ENCODE assay signal across 19 mouse cellular contexts in the genomic region with DNA sequence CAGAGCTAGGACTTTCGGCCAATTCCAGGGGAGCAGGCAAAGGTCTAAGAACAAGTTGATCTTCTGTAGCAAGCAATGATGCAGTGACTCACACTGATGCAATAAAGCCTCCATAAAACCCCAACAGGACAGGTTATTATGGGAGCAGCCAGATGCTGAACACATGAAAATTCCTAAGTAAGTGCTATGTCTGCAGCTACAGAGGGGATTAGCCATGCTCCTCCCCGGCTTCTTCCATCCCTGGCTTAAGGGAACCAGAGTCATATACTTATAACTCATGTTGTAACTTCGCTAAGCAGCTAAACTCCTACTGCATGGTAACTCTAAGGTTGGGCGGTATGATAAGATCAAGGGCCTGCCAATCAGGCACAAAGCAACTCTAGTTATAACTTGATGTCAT. TPM values are rescaled to one million over a fixed set of nuclear protein-coding genes. Genes with fewer than 3 reads are reported as not detected.
DNase-seq lines count a peak whose midpoint lies in the region; TF ChIP-seq lines count a peak whose summit lies in the region.
"Had no signal": no experiment of that assay in that cellular context is flagged by ENCODE, and none has a peak within 500 bp of the region (broad histone marks: within the 10 kb centered on the region; RNA-seq: fewer than 3 reads in every experiment).

No protein-coding gene starts in this region.

- no peak overlapping the region for H3K27ac ChIP-seq in kidney, adult 2 months (ENCODE audit: insufficient read depth, low read depth, low read length)
- H3K27ac ChIP-seq: embryonic facial prominence, embryonic 15.5 days; limb, embryonic 13.5 days; midbrain, embryonic 12.5 days; neural tube, embryonic 12.5 days had no signal

- intact Hi-C loops in left cerebral cortex, postnatal 14 days (cut with DNase I), result no loop called here

- DNase-seq in kidney, adult 2 months, result peak; percentile 2
- DNase-seq in kidney, postnatal 14 days, result no peak
- peak; percentile 15 for DNase-seq in MN1 (ENCODE audit: low spot score)
- DNase-seq in forelimb bud, embryonic 11.5 days (ENCODE audit: low read depth, low spot score), result peak; percentile 21
- DNase-seq in ovary, adult 18-20 months (ENCODE audit: low spot score), result no peak
- DNase-seq in left cerebral cortex, postnatal 14 days (ENCODE audit: low spot score in 2 of 2), result no peak
- DNase-seq: adrenal gland, postnatal 10 days; cerebellum, adult 11 months; cerebellum, postnatal 10 days; kidney, adult 8-10 months; kidney, postnatal 36 days; layer of hippocampus, adult 9-11 months; right cerebral cortex, postnatal 14 days; thymus, adult 18-20 months had no signal

- no peaks in the 10 kb centered on the region for H3K27me3 ChIP-seq in kidney, adult 2 months (replicated peaks; ENCODE audit: control insufficient read depth, insufficient read depth, low read length)
- no peaks in the 10 kb centered on the region for H3K27me3 ChIP-seq in myocyte (ENCODE audit: control insufficient read depth, insufficient read depth, insufficient read length)
- H3K27me3 ChIP-seq: embryonic facial prominence, embryonic 15.5 days; limb, embryonic 13.5 days; midbrain, embryonic 12.5 days; neural tube, embryonic 12.5 days had no signal

- 82% methylated on average over 4 of the region's 4 CpGs for WGBS in kidney, adult 2 months

- no peak for TF ChIP-seq POLR2A in kidney, adult 2 months (IDR thresholded peaks at IDR 0.05; ENCODE audit: low read depth, low read length)
- TF ChIP-seq POLR2A in myocyte (IDR thresholded peaks at IDR 0.05; ENCODE audit: insufficient read length, low read depth), result no peak

- no peaks in the 10 kb centered on the region for H3K4me1 ChIP-seq in kidney, adult 2 months (ENCODE audit: control insufficient read depth, insufficient read depth, low read length)
- H3K4me1 ChIP-seq: embryonic facial prominence, embryonic 15.5 days; midbrain, embryonic 12.5 days; neural tube, embryonic 12.5 days had no signal

- H3K4me3 ChIP-seq in kidney, adult 2 months (ENCODE audit: insufficient read depth, low read depth, low read length), result no peak overlapping the region
- H3K4me3 ChIP-seq in myocyte, result no peak overlapping the region
- H3K4me3 ChIP-seq: embryonic facial prominence, embryonic 15.5 days; limb, embryonic 13.5 days; midbrain, embryonic 12.5 days; neural tube, embryonic 12.5 days had no signal

- H3K36me3 ChIP-seq in kidney, adult 2 months (ENCODE audit: control insufficient read depth, insufficient read depth, low read length), result no peaks in the 10 kb centered on the region
- H3K36me3 ChIP-seq in myocyte (ENCODE audit: control insufficient read depth, insufficient read depth), result no peaks in the 10 kb centered on the region
- H3K36me3 ChIP-seq: embryonic facial prominence, embryonic 15.5 days; limb, embryonic 13.5 days; midbrain, embryonic 12.5 days; neural tube, embryonic 12.5 days had no signal

- H3ac ChIP-seq in myocyte (ENCODE audit: control insufficient read depth, insufficient read length), result no peak overlapping the region

- no peak for TF ChIP-seq CTCF in kidney, adult 2 months (conservative IDR thresholded peaks at IDR 0.05; ENCODE audit: insufficient read depth, insufficient read length, low read depth, low read length)

- peak overlapping the region; percentile 30 for H3K4me2 ChIP-seq in myocyte (ENCODE audit: low read depth)
- H3K4me2 ChIP-seq: embryonic facial prominence, embryonic 15.5 days; limb, embryonic 13.5 days; midbrain, embryonic 12.5 days; neural tube, embryonic 12.5 days had no signal

- no peaks in the 10 kb centered on the region for H3K79me2 ChIP-seq in myocyte (ENCODE audit: control insufficient read depth, insufficient read depth)

TF ChIP-seq in myocyte, 11 proteins besides CTCF, POLR2A, EP300 and RAD21:
- TF ChIP-seq USF1 (IDR thresholded peaks at IDR 0.05; ENCODE audit: low read depth), result no peak
- no peak for TF ChIP-seq POLR2AphosphoS2 (IDR thresholded peaks at IDR 0.05; ENCODE audit: insufficient read length, low read depth)
- TF ChIP-seq CEBPB (IDR thresholded peaks at IDR 0.05; ENCODE audit: insufficient read depth, poor library complexity, severe bottlenecking), result peak; percentile 80; the same call in 1 of the 2 replicates

RNA-seq across cellular contexts. Expression of gene Exoc6b, which starts 18.1 kb away (rescaled TPM):
- 8.0 and 8.4 TPM in 2 replicates for polyA plus RNA-seq in kidney, adult 2 months (2012; rRNA removed)
- polyA plus RNA-seq in myocyte (2012; fragmentation: generic; extraction: Trizol), result 9.3 TPM
- total RNA-seq in left cerebral cortex, postnatal 14 days (2021), result 10 to 100 TPM; 66.5 to 67.3 TPM

RNA-seq across cellular contexts. Expression of gene Spr, which starts 50.1 kb away (rescaled TPM):
- polyA plus RNA-seq in kidney, adult 2 months (2012; rRNA removed), result 65.7 and 79.7 TPM in 2 replicates
- polyA plus RNA-seq in myocyte (2012; fragmentation: generic; extraction: Trizol), result 72.4 TPM
- 10 to 100 TPM; 35.5 to 37.2 TPM for total RNA-seq in left cerebral cortex, postnatal 14 days (2021)

Comparison
In these comparisons a context has a peak if more than half of its experiments do, and no peak if none do; other contexts are left out.
1. DNase-seq: peak in kidney, adult 2 months (single experiment), MN1 (single experiment) and forelimb bud, embryonic 11.5 days (single experiment); none in kidney, postnatal 14 days (single experiment), ovary, adult 18-20 months (single experiment) and left cerebral cortex, postnatal 14 days (0 of 2).